Mouse (Mus musculus) intestine, embryonic 14.5 days (tissue): ENCODE results near the gene Rhot2. TPM values are rescaled to one million over a fixed set of nuclear protein-coding genes. Genes with fewer than 3 reads are reported as not detected.

ENCODE experiments used
- ATAC-seq: fragments of 200-750 bp; cut with Nextera tagmentation; replicated peaks from 2 replicates; pipeline ENCODE4 v1.8.0; 2017; ENCODE audit warnings: low read depth, moderate number of reproducible peaks, moderate TSS enrichment, moderate library complexity; ENCODE audit not compliant: low FRiP score, low TSS enrichment
- DNase-seq: peaks from one replicate; pipeline ENCODE4 v3.0.0-alpha.2; 2018; ENCODE audit warnings: low spot score
- H3K27ac ChIP-seq: fragments of 300-500 bp; sonication (generic); 2 replicates; pipeline ENCODE4 v1.5.1; 2014; ENCODE audit warnings: low read depth, mild to moderate bottlenecking, control low read depth
- H3K27me3 ChIP-seq: fragments of 300-500 bp; sonication (generic); replicated peaks from 2 replicates; pipeline ENCODE4 v1.6.1; 2014; ENCODE audit warnings: low read length, control low read depth; ENCODE audit not compliant: control insufficient read depth, insufficient read depth
- H3K36me3 ChIP-seq: fragments of 300-500 bp; sonication (generic); 2 replicates; pipeline ENCODE4 v1.6.1; 2014; ENCODE audit warnings: low read length, control low read depth; ENCODE audit not compliant: control insufficient read depth, insufficient read depth
- H3K4me1 ChIP-seq: fragments of 300-500 bp; sonication (generic); replicated peaks from 2 replicates; pipeline ENCODE4 v1.6.1; 2014; ENCODE audit warnings: low read length, control low read depth, mixed read lengths; ENCODE audit not compliant: control insufficient read depth, insufficient read depth
- H3K4me2 ChIP-seq: fragments of 300-500 bp; sonication (generic); 2 replicates; pipeline ENCODE4 v1.6.1; 2014; ENCODE audit warnings: low read length
- H3K4me3 ChIP-seq: fragments of 300-500 bp; sonication (generic); 2 replicates; pipeline ENCODE4 v1.5.1; 2014; ENCODE audit warnings: low read depth, low read length, control low read depth, mixed read lengths
- H3K9ac ChIP-seq: fragments of 300-500 bp; sonication (generic); 2 replicates; pipeline ENCODE4 v1.6.1; 2014; ENCODE audit warnings: mild to moderate bottlenecking, low read length
- H3K9me3 ChIP-seq: fragments of 300-500 bp; sonication (generic); 2 replicates; pipeline ENCODE4 v1.6.1; 2016; ENCODE audit warnings: low read length, control low read depth; ENCODE audit not compliant: control insufficient read depth
- WGBS: fragments of 180-500 bp; shearing (Covaris S2); extraction: QIAGEN DNeasy Blood & Tissue Kit; methylation state at CpG from one replicate; pipeline ENCODE4 v1.1.7; 2014; 5-methylcytosine and 5-hydroxymethylcytosine counted together
- polyA plus RNA-seq: library from polyadenylated mRNA; unstranded; fragments of >200 nt; fragmentation: Nextera tagmentation; extraction: Ambion mirVana; gene quantifications from 2 replicates; pipeline ENCODE4 v1.2.1, GENCODE M21; 2014

Rhot2 gene
- polyA plus RNA-seq, 1 experiment from 2014 or later: 10.4 TPM

DNA sequence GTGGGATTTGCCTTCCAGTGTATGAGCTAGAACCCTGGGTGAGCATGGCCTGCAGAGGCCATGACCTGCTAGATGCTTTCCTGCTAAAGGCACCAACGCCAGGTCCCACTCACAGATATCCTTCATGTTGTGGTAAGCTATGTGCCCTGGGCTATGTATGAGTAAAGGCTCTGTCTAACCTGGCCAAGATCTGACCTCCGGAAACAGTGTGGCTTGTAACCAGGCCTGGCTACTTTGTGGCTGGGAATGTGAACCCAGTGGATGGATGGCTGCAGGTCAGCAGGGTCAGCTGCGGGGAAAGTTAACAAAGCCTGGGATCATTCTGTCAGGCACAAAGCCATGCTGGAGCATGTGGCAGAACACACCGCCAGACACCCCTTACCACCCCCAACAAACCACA, 37.0 kb upstream of the Rhot2 start:
- 29% methylated on average over 4 of the region's 4 CpGs for WGBS
- Histone ChIP-seq H3K27ac (no peak overlapping the region), H3K36me3 (peaks cover 56% of the 10 kb centered on the region), H3K9ac (no peak overlapping the region), H3K4me2 (no peak overlapping the region), H3K27me3 (no peaks in the 10 kb centered on the region), H3K4me1 (peaks cover 4% of the 10 kb centered on the region), H3K9me3 (no peaks in the 10 kb centered on the region), H3K4me3 (no peak overlapping the region)
- DNase-seq: no peak
- no peak for ATAC-seq

DNA sequence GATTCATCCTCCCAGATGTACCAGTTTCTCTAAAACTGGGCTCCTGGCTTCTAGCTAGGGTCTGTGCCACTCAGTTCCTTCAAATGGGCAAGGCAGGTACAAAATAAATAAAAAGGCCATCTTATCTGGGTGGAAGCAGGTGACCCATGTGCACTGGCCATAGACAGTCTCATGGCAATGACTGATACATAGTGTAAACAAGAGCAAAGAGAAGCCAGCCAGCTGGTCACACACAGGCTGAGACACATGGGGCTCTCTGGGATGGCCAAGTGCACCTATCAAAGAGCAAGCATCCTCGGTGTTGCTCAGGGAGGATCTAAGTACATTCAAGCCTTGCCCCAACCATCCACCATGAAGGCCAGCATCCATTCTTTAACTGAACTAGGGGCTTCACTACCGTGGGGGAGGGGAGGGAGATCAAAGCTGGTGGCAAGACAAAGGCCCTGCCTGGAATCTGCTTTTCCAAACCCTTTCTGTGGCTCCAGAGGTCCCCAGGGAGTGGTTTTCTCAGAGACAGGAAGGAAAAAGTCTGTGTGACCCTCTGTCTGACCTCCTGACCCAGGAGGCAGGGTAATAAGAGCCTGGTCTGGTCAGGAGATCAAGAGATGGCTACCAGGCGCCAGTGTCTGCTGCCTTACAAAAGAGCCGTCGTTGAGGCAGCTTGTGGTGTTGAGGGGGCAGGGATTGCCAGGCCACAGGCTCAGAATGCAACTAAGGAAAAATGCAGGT, 36.4 kb upstream of the Rhot2 start:
- DNase-seq (no peak), ATAC-seq (no peak)
- Histone ChIP-seq H3K9me3 (no peaks in the 10 kb centered on the region), H3K27me3 (no peaks in the 10 kb centered on the region), H3K4me3 (no peak overlapping the region), H3K4me1 (peaks cover 10% of the 10 kb centered on the region), H3K9ac (no peak overlapping the region), H3K27ac (no peak overlapping the region), H3K36me3 (peaks cover 56% of the 10 kb centered on the region), H3K4me2 (no peak overlapping the region)
- WGBS: 15% methylated on average over 5 of the region's 5 CpGs

GRCm38 (mm10) chr17:25880196-25880910, 35.7 kb upstream of the Rhot2 start, which contains the start of gene Wfikkn1:
Gene Wfikkn1 (minus strand): TSS chr17:25880858.
- H3K4me3 ChIP-seq: no peak within 1 kb of the TSS
- peaks cover 14% of the 10 kb centered on the region for H3K4me1 ChIP-seq
- H3K27me3 ChIP-seq: no peaks in the 10 kb centered on the region
- peaks cover 56% of the 10 kb centered on the region for H3K36me3 ChIP-seq
- H3K9ac ChIP-seq: no peak within 1 kb of the TSS
- 39% methylated on average over 5 of the region's 5 CpGs for WGBS
- no peaks in the 10 kb centered on the region for H3K9me3 ChIP-seq
- no peak within 1 kb of the TSS for H3K4me2 ChIP-seq
- H3K27ac ChIP-seq: no peak within 1 kb of the TSS
- DNase-seq (no peak), ATAC-seq (no peak)

- Histone ChIP-seq H3K4me1 (peaks cover 14% of the 10 kb centered on the region), H3K27me3 (no peaks in the 10 kb centered on the region), H3K4me3 (no peak overlapping the region), H3K27ac (no peak overlapping the region), H3K9ac (no peak overlapping the region), H3K36me3 (peaks cover 51% of the 10 kb centered on the region), H3K9me3 (no peaks in the 10 kb centered on the region), H3K4me2 (no peak overlapping the region)
- WGBS: 79% methylated on average over 8 of the region's 8 CpGs
- ATAC-seq (no peak), DNase-seq (no peak)
Measured at GRCm38 (mm10) chr17:25879750-25880149, 35.1 kb upstream of the Rhot2 start.

DNA sequence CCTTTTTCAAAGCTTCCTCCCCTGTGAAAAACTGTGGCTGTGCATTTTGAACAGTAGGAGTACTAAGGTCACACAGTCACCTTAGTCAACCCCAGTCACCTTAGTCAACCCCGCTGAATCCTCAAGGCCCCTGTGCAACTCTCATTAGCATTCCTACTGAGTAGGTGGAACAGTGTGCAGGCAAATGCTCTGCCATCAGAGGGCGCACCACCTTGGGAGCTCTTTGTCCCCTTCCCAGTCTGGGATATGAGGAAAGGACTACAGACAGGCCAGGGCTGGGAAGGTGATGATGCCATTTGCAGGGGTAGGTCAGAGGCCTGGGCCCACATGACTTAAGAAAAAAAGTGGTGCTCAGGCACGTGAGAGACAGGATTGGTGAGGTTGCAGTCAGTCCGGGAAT, 34.6 kb upstream of the Rhot2 start:
- H3K36me3 ChIP-seq: peaks cover 46% of the 10 kb centered on the region
- no peak overlapping the region for H3K27ac ChIP-seq
- H3K4me1 ChIP-seq: peaks cover 14% of the 10 kb centered on the region
- no peak overlapping the region for H3K4me3 ChIP-seq
- H3K9ac ChIP-seq: no peak overlapping the region
- no peak for ATAC-seq
- no peak overlapping the region for H3K4me2 ChIP-seq
- no peaks in the 10 kb centered on the region for H3K9me3 ChIP-seq
- DNase-seq: no peak
- 56% methylated on average over 4 of the region's 4 CpGs for WGBS
- H3K27me3 ChIP-seq: no peaks in the 10 kb centered on the region

GRCm38 (mm10) chr17:25878611-25879180, 34.0 kb upstream of the Rhot2 start:
- no peak overlapping the region for H3K4me2 ChIP-seq
- H3K9me3 ChIP-seq: no peaks in the 10 kb centered on the region
- no peak for ATAC-seq
- H3K9ac ChIP-seq: no peak overlapping the region
- H3K27me3 ChIP-seq: no peaks in the 10 kb centered on the region
- no peak overlapping the region for H3K4me3 ChIP-seq
- no peak overlapping the region for H3K27ac ChIP-seq
- peaks cover 40% of the 10 kb centered on the region for H3K36me3 ChIP-seq
- DNase-seq: no peak
- peaks cover 18% of the 10 kb centered on the region for H3K4me1 ChIP-seq
- WGBS: 94% methylated on average over 19 of the region's 19 CpGs

DNA sequence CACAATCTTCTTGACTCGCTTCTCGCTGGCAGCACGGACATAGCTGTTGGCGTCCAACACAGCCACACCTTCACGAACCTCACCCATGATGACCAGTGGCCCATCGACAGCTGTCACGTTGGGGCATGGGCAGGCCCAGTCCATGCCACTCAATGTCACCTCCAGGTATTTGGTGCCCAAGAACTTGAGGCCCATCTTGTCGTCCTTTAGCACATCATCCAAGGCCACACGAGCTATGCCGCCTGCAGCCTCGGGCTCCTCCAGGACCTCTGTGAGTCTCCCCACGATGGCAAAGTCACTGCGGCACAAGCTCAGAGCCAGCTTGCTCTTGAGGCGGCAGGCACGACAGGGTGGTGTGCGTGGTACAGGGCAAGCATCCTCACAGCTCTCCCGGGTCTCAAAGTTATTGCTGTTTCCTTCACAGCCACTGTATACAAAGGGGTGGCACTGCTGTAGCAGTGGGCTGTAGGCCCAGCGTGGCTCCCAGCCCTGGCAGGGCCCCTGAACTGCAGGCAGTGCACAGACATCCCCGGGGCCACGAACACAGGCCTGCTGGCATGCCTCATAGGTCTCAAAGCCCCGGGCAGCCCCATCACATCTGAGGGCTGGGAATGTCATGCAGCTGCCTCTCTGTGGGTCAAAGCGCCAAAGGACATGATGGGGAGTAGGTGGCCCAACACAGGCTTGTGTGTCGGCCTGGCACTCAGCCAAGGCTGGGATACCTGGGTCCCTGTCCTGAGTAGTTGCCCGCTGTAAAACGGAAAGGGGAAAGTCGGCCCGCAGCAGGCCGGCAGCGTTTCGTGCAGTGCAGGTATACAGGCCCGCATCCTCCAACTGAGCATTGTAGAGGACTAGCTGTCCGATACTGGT, 33.3 kb upstream of the Rhot2 start:
- 94% methylated on average over 32 of the region's 32 CpGs for WGBS
- Histone ChIP-seq H3K27me3 (no peaks in the 10 kb centered on the region), H3K9me3 (no peaks in the 10 kb centered on the region), H3K4me1 (peaks cover 18% of the 10 kb centered on the region), H3K36me3 (peaks cover 33% of the 10 kb centered on the region), H3K9ac (no peak overlapping the region), H3K27ac (no peak overlapping the region), H3K4me3 (no peak overlapping the region), H3K4me2 (no peak overlapping the region)
- ATAC-seq: no peak
- no peak for DNase-seq

- H3K27ac ChIP-seq: no peak overlapping the region
- no peaks in the 10 kb centered on the region for H3K27me3 ChIP-seq
- H3K4me3 ChIP-seq: no peak overlapping the region
- WGBS: 91% methylated on average over 3 of the region's 3 CpGs
- no peak overlapping the region for H3K4me2 ChIP-seq
- no peak overlapping the region for H3K9ac ChIP-seq
- peaks cover 24% of the 10 kb centered on the region for H3K36me3 ChIP-seq
- no peaks in the 10 kb centered on the region for H3K9me3 ChIP-seq
- DNase-seq (no peak), ATAC-seq (no peak)
- peaks cover 18% of the 10 kb centered on the region for H3K4me1 ChIP-seq
Measured at GRCm38 (mm10) chr17:25877025-25877424, 32.4 kb upstream of the Rhot2 start.
